Comparison of ENCODE assay signal across 17 mouse cellular contexts in the genomic region with DNA sequence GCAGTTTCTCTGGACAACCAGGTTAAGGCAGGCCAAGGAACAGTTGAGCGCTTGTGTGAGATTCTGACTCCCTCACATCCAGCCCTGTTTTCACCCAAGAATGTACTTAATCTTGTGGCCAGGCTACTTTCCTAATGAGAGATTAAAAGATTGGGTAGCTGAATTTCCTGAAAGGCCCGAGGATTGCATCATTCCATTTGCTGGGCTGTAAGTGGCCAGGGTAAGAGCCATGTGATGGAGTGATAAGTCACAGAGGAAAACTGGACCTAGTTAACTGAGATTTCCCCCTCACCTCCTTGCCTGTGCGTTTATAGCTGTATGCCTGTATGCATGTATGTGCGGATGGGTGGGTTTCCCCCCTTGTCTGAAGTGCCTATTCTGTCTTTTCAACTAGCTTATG. TPM values are rescaled to one million over a fixed set of nuclear protein-coding genes. Genes with fewer than 3 reads are reported as not detected.
A peak's percentile ranks its signal among the peaks of the same experiment; 100 is the strongest.
DNase-seq lines count a peak whose midpoint lies in the region; ATAC-seq and TF ChIP-seq lines count a peak whose summit lies in the region.
"Had no signal": no experiment of that assay in that cellular context is flagged by ENCODE, and none has a peak within 500 bp of the region (broad histone marks: within the 10 kb centered on the region; RNA-seq: fewer than 3 reads in every experiment).

No protein-coding gene starts in this region.

- 67% methylated on average over 4 of the region's 4 CpGs for WGBS in kidney, adult 2 months
- WGBS in lung, embryonic 15.5 days, result 59% methylated on average over 4 of the region's 4 CpGs

- H3K79me2 ChIP-seq in myocyte (ENCODE audit: control insufficient read depth, insufficient read depth), result no peaks in the 10 kb centered on the region

- peaks cover 25% of the 10 kb centered on the region for H3K4me1 ChIP-seq in kidney, adult 2 months (ENCODE audit: control insufficient read depth, insufficient read depth, low read length)
- H3K4me1 ChIP-seq in lung, embryonic 15.5 days, result peaks cover 13% of the 10 kb centered on the region
- H3K4me1 ChIP-seq: midbrain, embryonic 13.5 days; neural tube, embryonic 15.5 days had no signal

- no peaks in the 10 kb centered on the region for H3K36me3 ChIP-seq in kidney, adult 2 months (ENCODE audit: control insufficient read depth, insufficient read depth, low read length)
- no peaks in the 10 kb centered on the region for H3K36me3 ChIP-seq in lung, embryonic 15.5 days
- no peaks in the 10 kb centered on the region for H3K36me3 ChIP-seq in myocyte (ENCODE audit: control insufficient read depth, insufficient read depth)
- H3K36me3 ChIP-seq: embryonic facial prominence, embryonic 13.5 days; limb, embryonic 15.5 days; midbrain, embryonic 13.5 days; neural tube, embryonic 15.5 days had no signal

- no peak overlapping the region for H3K9ac ChIP-seq in lung, embryonic 15.5 days
- H3K9ac ChIP-seq: embryonic facial prominence, embryonic 13.5 days; limb, embryonic 15.5 days; midbrain, embryonic 13.5 days; neural tube, embryonic 15.5 days had no signal

- no peak overlapping the region for H3K4me3 ChIP-seq in kidney, adult 2 months (ENCODE audit: insufficient read depth, low read depth, low read length)
- H3K4me3 ChIP-seq in lung, embryonic 15.5 days, result no peak overlapping the region
- no peak overlapping the region for H3K4me3 ChIP-seq in myocyte
- H3K4me3 ChIP-seq: embryonic facial prominence, embryonic 13.5 days; limb, embryonic 15.5 days; midbrain, embryonic 13.5 days; neural tube, embryonic 15.5 days had no signal

- TF ChIP-seq CTCF in kidney, adult 2 months (conservative IDR thresholded peaks at IDR 0.05; ENCODE audit: insufficient read depth, insufficient read length, low read depth, low read length), result no peak

- no peaks in the 10 kb centered on the region for H3K27me3 ChIP-seq in kidney, adult 2 months (replicated peaks; ENCODE audit: control insufficient read depth, insufficient read depth, low read length)
- H3K27me3 ChIP-seq in lung, embryonic 15.5 days, result no peaks in the 10 kb centered on the region
- no peaks in the 10 kb centered on the region for H3K27me3 ChIP-seq in myocyte (ENCODE audit: control insufficient read depth, insufficient read depth, insufficient read length)
- H3K27me3 ChIP-seq: limb, embryonic 15.5 days; midbrain, embryonic 13.5 days; neural tube, embryonic 15.5 days had no signal

- ATAC-seq in lung, embryonic 15.5 days (ENCODE audit: borderline replicate concordance, extremely low read depth, low FRiP score, low TSS enrichment), result 0 out of 2 replicates have a peak, but pooled peaks have one; percentile 39
- ATAC-seq: hindbrain, postnatal 0 days; midbrain, embryonic 13.5 days had no signal

- no peak for TF ChIP-seq POLR2A in kidney, adult 2 months (IDR thresholded peaks at IDR 0.05; ENCODE audit: low read depth, low read length)
- peak; percentile 40 for TF ChIP-seq POLR2A in myocyte (IDR thresholded peaks at IDR 0.05; ENCODE audit: insufficient read length, low read depth)

- peak overlapping the region; percentile 74 for H3K27ac ChIP-seq in kidney, adult 2 months (ENCODE audit: insufficient read depth, low read depth, low read length)
- no peak overlapping the region for H3K27ac ChIP-seq in lung, embryonic 15.5 days
- H3K27ac ChIP-seq: embryonic facial prominence, embryonic 13.5 days; hindbrain, postnatal 0 days; limb, embryonic 15.5 days; midbrain, embryonic 13.5 days; neural tube, embryonic 15.5 days had no signal

- no peaks in the 10 kb centered on the region for H3K9me3 ChIP-seq in lung, embryonic 15.5 days
- H3K9me3 ChIP-seq: embryonic facial prominence, embryonic 13.5 days; limb, embryonic 15.5 days; midbrain, embryonic 13.5 days; neural tube, embryonic 15.5 days had no signal

- DNase-seq in kidney, adult 2 months, result no peak
- DNase-seq in kidney, postnatal 10 days, result no peak
- DNase-seq in lung, postnatal 10 days, result no peak
- peak; percentile 51 for DNase-seq in NIH3T3 (ENCODE audit: low read depth)
- DNase-seq in adrenal gland, adult 18-20 months (ENCODE audit: low spot score in 2 of 2), result no peak
- no peak for DNase-seq in frontal cortex, postnatal 36 days (ENCODE audit: low spot score in 2 of 2)
- DNase-seq: adrenal gland, postnatal 14 days; cerebellum, adult 2 months; right cerebral cortex, postnatal 4 days; thymus, postnatal 4 days had no signal

- H3K4me2 ChIP-seq in lung, embryonic 15.5 days, result no peak overlapping the region
- H3K4me2 ChIP-seq in myocyte (ENCODE audit: low read depth), result no peak overlapping the region
- H3K4me2 ChIP-seq: embryonic facial prominence, embryonic 13.5 days; limb, embryonic 15.5 days; midbrain, embryonic 13.5 days; neural tube, embryonic 15.5 days had no signal

- H3ac ChIP-seq in myocyte (ENCODE audit: control insufficient read depth, insufficient read length), result no peak overlapping the region

TF ChIP-seq in myocyte, 11 proteins besides CTCF, POLR2A, EP300 and RAD21:
- TF ChIP-seq SRF (IDR thresholded peaks at IDR 0.05; ENCODE audit: control insufficient read depth, insufficient read length, low read depth), result no peak
- peak; percentile 69 for TF ChIP-seq USF1 (IDR thresholded peaks at IDR 0.05; ENCODE audit: low read depth)
- peak; percentile 97 for TF ChIP-seq CEBPB (IDR thresholded peaks at IDR 0.05; ENCODE audit: insufficient read depth, poor library complexity, severe bottlenecking)
- TF ChIP-seq E2F4 (IDR thresholded peaks at IDR 0.05; ENCODE audit: insufficient read depth), result no peak

RNA-seq across cellular contexts. Expression of a gene that starts 11.9 kb away (rescaled TPM):
- 28.7 and 31.2 TPM in 2 replicates for polyA plus RNA-seq in kidney, adult 2 months (2012; rRNA removed)
- polyA plus RNA-seq in lung, embryonic 15.5 days (2015; fragmentation: Nextera tagmentation; extraction: Ambion mirVana), result 11.6 and 13.1 TPM in 2 replicates
- 5.0 TPM for polyA plus RNA-seq in myocyte (2012; fragmentation: generic; extraction: Trizol)
- 10 to 100 TPM; 26.2 to 36.4 TPM for total RNA-seq in adrenal gland, adult 18-20 months (2021)

RNA-seq across cellular contexts. Expression of a gene that starts 12.0 kb away (rescaled TPM):
- polyA plus RNA-seq in kidney, adult 2 months (2012; rRNA removed), result 53.6 and 100 TPM in 2 replicates
- 20.0 and 23.2 TPM in 2 replicates for polyA plus RNA-seq in lung, embryonic 15.5 days (2015; fragmentation: Nextera tagmentation; extraction: Ambion mirVana)
- 13.1 TPM for polyA plus RNA-seq in myocyte (2012; fragmentation: generic; extraction: Trizol)
- total RNA-seq in adrenal gland, adult 18-20 months (2021), result 100 to 1,000 TPM in 1 of 2 experiments, 10 to 100 TPM in 1; 98.0 to 110 TPM
